In the genomic region with DNA sequence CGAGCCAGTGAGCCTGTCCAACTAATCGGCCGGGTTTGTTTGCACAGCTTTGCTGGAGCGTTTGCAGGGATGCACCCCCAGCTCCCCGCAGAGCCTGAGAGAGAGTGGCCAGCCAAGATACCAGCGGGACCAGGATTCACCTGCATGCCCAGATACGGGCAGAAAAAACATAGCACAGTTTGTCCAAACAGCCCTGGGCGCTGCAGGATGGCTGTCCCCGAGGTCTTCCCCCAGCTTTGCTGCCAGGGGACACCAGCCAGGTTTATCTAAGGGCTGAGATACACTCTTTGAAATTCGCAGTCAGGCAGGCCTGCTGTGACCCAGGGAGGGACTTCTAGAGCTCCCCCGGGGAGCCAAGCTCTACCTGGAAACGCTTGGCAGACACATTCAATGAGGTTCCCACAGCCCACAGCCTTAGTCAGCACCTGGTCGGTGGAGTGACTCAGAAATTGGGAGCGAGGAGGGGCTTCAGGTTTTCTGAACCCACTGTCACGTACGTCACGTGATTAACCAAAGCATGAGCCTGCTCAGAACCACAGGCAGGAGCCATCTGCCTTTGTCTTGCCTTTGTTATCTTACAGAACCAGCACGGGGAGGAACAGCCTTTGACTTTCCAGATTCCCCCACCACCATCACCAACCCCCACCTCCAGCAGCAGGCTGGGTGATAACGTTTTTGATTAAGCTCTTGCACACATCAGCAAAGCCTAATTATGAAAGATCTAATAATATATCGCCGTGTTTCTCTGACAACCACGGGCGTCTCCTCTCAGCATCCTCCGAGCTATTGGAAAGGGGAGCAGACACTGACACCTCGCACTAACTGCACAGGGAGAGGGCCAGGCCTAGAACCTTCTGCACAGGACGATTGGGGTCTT, we compare ENCODE assay signal across 8 mouse cellular contexts.
A peak's percentile ranks its signal among the peaks of the same experiment; 100 is the strongest.
DNase-seq lines count a peak whose midpoint lies in the region; ATAC-seq and TF ChIP-seq lines count a peak whose summit lies in the region.

No protein-coding gene starts in this region.

- no peaks in the 10 kb centered on the region for H3K36me3 ChIP-seq in heart, adult 2 months (ENCODE audit: control insufficient read depth, insufficient read depth, low read length)
- H3K36me3 ChIP-seq in liver, embryonic 14.5 days (replicated peaks; ENCODE audit: control insufficient read depth, insufficient read depth, low read depth), result no peaks in the 10 kb centered on the region

- H3K27me3 ChIP-seq in heart, adult 2 months (ENCODE audit: control insufficient read depth, insufficient read depth, low read length), result no peaks in the 10 kb centered on the region
- H3K27me3 ChIP-seq in liver, embryonic 14.5 days (ENCODE audit: control insufficient read depth, insufficient read depth, low read length), result no peaks in the 10 kb centered on the region

- DNase-seq in lung, adult 2 months, result peak; percentile 10
- no peak for DNase-seq in lung, postnatal 14 days
- DNase-seq in embryo, embryonic 10 days (ENCODE audit: low spot score), result peak; percentile 67
- DNase-seq in heart, adult 2 months, result peak; percentile 42 to 71
- DNase-seq in kidney, postnatal 14 days, result peak; percentile 8
- DNase-seq in liver, embryonic 14.5 days (ENCODE audit: low read depth in 3 of 3, low spot score in 3 of 3), result peak; percentile 7 to 26 (median 17)
- peak; percentile 52 for DNase-seq in retina, embryonic 14.5 days (ENCODE audit: low spot score)
- no peak for DNase-seq in yolk sac, embryonic 10.5 days (ENCODE audit: low spot score)

- peak; percentile 86 for ATAC-seq in liver, embryonic 14.5 days (ENCODE audit: insufficient read depth)

- no peak overlapping the region for H3K27ac ChIP-seq in heart, adult 2 months
- H3K27ac ChIP-seq in liver, embryonic 14.5 days, result no peak overlapping the region

- no peak overlapping the region for H3K9ac ChIP-seq in heart, adult 2 months (ENCODE audit: low read depth, low read length)
- no peak overlapping the region for H3K9ac ChIP-seq in liver, embryonic 14.5 days (replicated peaks)

- no peaks in the 10 kb centered on the region for H3K4me1 ChIP-seq in lung, adult 2 months (ENCODE audit: control insufficient read depth, insufficient read depth, low read length)
- no peaks in the 10 kb centered on the region; the same call in 1 of the 2 replicates for H3K4me1 ChIP-seq in heart, adult 2 months (ENCODE audit: control insufficient read depth, insufficient read depth, low read length)
- H3K4me1 ChIP-seq in liver, embryonic 14.5 days (replicated peaks; ENCODE audit: control insufficient read depth in 2 of 2, insufficient read depth in 2 of 2, low read length in 1 of 2), result peaks cover 4 to 16% of the 10 kb centered on the region in 2 experiments

- 42% methylated on average over 26 of the region's 26 CpGs for WGBS in lung, adult 2 months
- 31% methylated on average over 26 of the region's 26 CpGs for WGBS in heart, adult 2 months
- 8% methylated on average over 26 of the region's 26 CpGs for WGBS in liver, embryonic 14.5 days (ENCODE audit: insufficient replicate concordance)

- H3K4me2 ChIP-seq in liver, embryonic 14.5 days (ENCODE audit: low read depth), result peak overlapping the region; percentile 21

- H3K4me3 ChIP-seq in lung, adult 2 months (replicated peaks; ENCODE audit: extremely low read depth, low read depth, low read length), result no peak overlapping the region
- H3K4me3 ChIP-seq in heart, adult 2 months, result no peak overlapping the region; the same call in 1 of the 2 replicates
- no peak overlapping the region for H3K4me3 ChIP-seq in liver, embryonic 14.5 days (ENCODE audit: insufficient read depth in 1 of 2, low read depth in 2 of 2, low read length in 2 of 2)

- TF ChIP-seq CTCF in lung, adult 2 months (IDR thresholded peaks at IDR 0.05; ENCODE audit: insufficient read depth, low read length), result no peak
- TF ChIP-seq CTCF in heart, adult 2 months (IDR thresholded peaks at IDR 0.05), result no peak
- TF ChIP-seq CTCF in liver, embryonic 14.5 days (IDR thresholded peaks at IDR 0.05; ENCODE audit: low read depth), result no peak

- intact Hi-C loops in heart, adult 2 months (cut with DNase I), result no loop called here

- no peaks in the 10 kb centered on the region for H3K9me3 ChIP-seq in liver, embryonic 14.5 days (ENCODE audit: control insufficient read depth, low read length)

- TF ChIP-seq EP300 in heart, adult 2 months (IDR thresholded peaks at IDR 0.05; ENCODE audit: insufficient read depth, low read depth, low read length), result 0 out of 2 replicates have a peak, but pooled peaks have one; percentile 36
- peak; percentile 51 for TF ChIP-seq EP300 in liver, embryonic 14.5 days (IDR thresholded peaks at IDR 0.05; ENCODE audit: low read depth)

- TF ChIP-seq POLR2A in lung, adult 2 months (IDR thresholded peaks at IDR 0.05; ENCODE audit: borderline replicate concordance, extremely low read depth, low read depth, low read length), result no peak
- TF ChIP-seq POLR2A in heart, adult 2 months (IDR thresholded peaks at IDR 0.05; ENCODE audit: insufficient read depth, low read depth, low read length), result no peak

- H3K79me2 ChIP-seq in heart, adult 2 months (replicated peaks; ENCODE audit: control insufficient read depth, insufficient read depth, low read length), result no peaks in the 10 kb centered on the region

Comparison
In these comparisons a context has a peak if more than half of its experiments do, and no peak if none do; other contexts are left out.
1. DNase-seq: peak in lung, adult 2 months (single experiment), embryo, embryonic 10 days (single experiment), heart, adult 2 months (2 of 2), kidney, postnatal 14 days (single experiment), liver, embryonic 14.5 days (3 of 3) and retina, embryonic 14.5 days (single experiment); none in lung, postnatal 14 days (single experiment) and yolk sac, embryonic 10.5 days (single experiment).